In genomic region chr7:45363983-45364382, GRCm38 (mm10) we compare ENCODE assay signal across 26 mouse cellular contexts. TPM values are rescaled to one million over a fixed set of nuclear protein-coding genes. Genes with fewer than 3 reads are reported as not detected.
"Had no signal": no experiment of that assay in that cellular context is flagged by ENCODE, and none has a peak within 500 bp of the region (broad histone marks: within the 10 kb centered on the region; RNA-seq: fewer than 3 reads in every experiment).

No protein-coding gene starts in this region.

- H3K27ac ChIP-seq: kidney, postnatal 0 days; layer of hippocampus, adult 2 months; limb, embryonic 10.5 days; limb, embryonic 13.5 days; liver, embryonic 12.5 days; liver, embryonic 15.5 days; lung, embryonic 15.5 days; midbrain, embryonic 10.5 days; midbrain, embryonic 13.5 days; neural tube, embryonic 13.5 days had no signal

- H3K9me3 ChIP-seq: limb, embryonic 10.5 days; limb, embryonic 13.5 days; liver, embryonic 12.5 days; liver, embryonic 15.5 days; lung, embryonic 15.5 days; megakaryocyte, embryonic 14.5 days; midbrain, embryonic 10.5 days; midbrain, embryonic 13.5 days; neural tube, embryonic 13.5 days; stomach, embryonic 15.5 days had no signal

- ATAC-seq: liver, embryonic 12.5 days; midbrain, embryonic 13.5 days; midbrain, embryonic 16.5 days had no signal

- H3K4me2 ChIP-seq: limb, embryonic 13.5 days; liver, embryonic 12.5 days; liver, embryonic 15.5 days; lung, embryonic 15.5 days; midbrain, embryonic 13.5 days; stomach, embryonic 15.5 days had no signal

- H3K4me3 ChIP-seq: layer of hippocampus, adult 2 months; limb, embryonic 10.5 days; limb, embryonic 13.5 days; liver, embryonic 12.5 days; liver, embryonic 15.5 days; lung, embryonic 15.5 days; megakaryocyte, embryonic 14.5 days; midbrain, embryonic 10.5 days; midbrain, embryonic 13.5 days; myocyte; neural tube, embryonic 13.5 days; stomach, embryonic 15.5 days had no signal

- DNase-seq: kidney, postnatal 25 days; layer of hippocampus, adult 9-11 months; liver; lung, adult 18-20 months; lung, postnatal 10 days; lung, postnatal 36 days; retina, postnatal 1 day; right cerebral cortex, postnatal 25 days; spleen, adult 18-20 months; thymus, adult 2 months; thymus, postnatal 14 days; thymus, postnatal 4 days had no signal

- H3K9ac ChIP-seq: limb, embryonic 13.5 days; liver, embryonic 12.5 days; liver, embryonic 15.5 days; lung, embryonic 15.5 days; midbrain, embryonic 13.5 days; neural tube, embryonic 13.5 days; stomach, embryonic 15.5 days had no signal

- H3K36me3 ChIP-seq: limb, embryonic 10.5 days; limb, embryonic 13.5 days; liver, embryonic 12.5 days; liver, embryonic 15.5 days; lung, embryonic 15.5 days; midbrain, embryonic 10.5 days; stomach, embryonic 15.5 days had no signal

RNA-seq across cellular contexts. Expression of gene Lin7b, which starts 6.4 kb away (rescaled TPM):
- polyA plus RNA-seq: liver, embryonic 15.5 days had no signal
